Mouse (Mus musculus): ENCODE measurements around the gene Hoxb13.

GRCm38 (mm10) chr11:96169016-96169415, 25.1 kb upstream of the Hoxb13 start:
- TF ChIP-seq POLR2A (IDR thresholded peaks at IDR 0.05; ENCODE audit: low read depth, low read length) (no peak), CTCF (conservative IDR thresholded peaks at IDR 0.05; ENCODE audit: insufficient read depth, insufficient read length, low read depth, low read length) (no peak)
